Mouse (Mus musculus) neural tube, embryonic 14.5 days (tissue): ENCODE measurements around the gene Gm28308. TPM values are rescaled to one million over a fixed set of nuclear protein-coding genes. Genes with fewer than 3 reads are reported as not detected.
A peak's percentile ranks its signal among the peaks of the same experiment; 100 is the strongest.

Experiments
- ATAC-seq: fragments of 200-750 bp; cut with Nextera tagmentation; 2 replicates; pipeline ENCODE4 v1.8.0; 2017; ENCODE audit warnings: low read depth, mild to moderate bottlenecking, moderate TSS enrichment, moderate library complexity
- H3K27ac ChIP-seq: fragments of 300-500 bp; sonication (generic); 2 replicates; pipeline ENCODE4 v1.5.1; 2014; ENCODE audit warnings: low read depth, mild to moderate bottlenecking, control low read depth, low read length, moderate library complexity, mixed read lengths
- H3K27me3 ChIP-seq: fragments of 300-500 bp; sonication (generic); 2 replicates; pipeline ENCODE4 v1.6.1; 2014; ENCODE audit warnings: low read length; ENCODE audit not compliant: control insufficient read depth, insufficient read depth
- H3K36me3 ChIP-seq: fragments of 300-500 bp; sonication (generic); 2 replicates; pipeline ENCODE4 v1.6.1; 2014; ENCODE audit warnings: low read length, mixed read lengths; ENCODE audit not compliant: control insufficient read depth, insufficient read depth
- H3K4me1 ChIP-seq: fragments of 300-500 bp; sonication (generic); 2 replicates; pipeline ENCODE4 v1.6.1; 2014; ENCODE audit warnings: low read length; ENCODE audit not compliant: control insufficient read depth, insufficient read depth
- H3K4me2 ChIP-seq: fragments of 300-500 bp; sonication (generic); 2 replicates; pipeline ENCODE4 v1.6.1; 2014; ENCODE audit warnings: mild to moderate bottlenecking, low read depth, low read length, control low read depth
- H3K4me3 ChIP-seq: fragments of 300-500 bp; sonication (generic); 2 replicates; pipeline ENCODE4 v1.5.1; 2014; ENCODE audit warnings: low read depth, low read length, control low read depth, mixed read lengths
- H3K9ac ChIP-seq: fragments of 300-500 bp; sonication (generic); replicated peaks from 2 replicates; pipeline ENCODE4 v1.6.1; 2014; ENCODE audit warnings: low read depth, mild to moderate bottlenecking, control low read depth, low read length, mixed read lengths
- H3K9me3 ChIP-seq: fragments of 300-500 bp; sonication (generic); 2 replicates; pipeline ENCODE4 v1.6.1; 2016; ENCODE audit warnings: low read length; ENCODE audit not compliant: control insufficient read depth
- WGBS: fragments of 180-500 bp; shearing (Covaris S2); extraction: QIAGEN DNeasy Blood & Tissue Kit; methylation state at CpG from one replicate; pipeline ENCODE4 v1.1.7; 2014; 5-methylcytosine and 5-hydroxymethylcytosine counted together
- polyA plus RNA-seq: library from polyadenylated mRNA; unstranded; fragments of >200 nt; fragmentation: Nextera tagmentation; extraction: Ambion mirVana; gene quantifications from 2 replicates; pipeline ENCODE4 v1.2.1, GENCODE M21; 2014

The Gm28308 gene
- polyA plus RNA-seq, 1 experiment from 2014 or later, result 4.2 TPM

- WGBS, result under 1% methylated on average over 59 of the region's 59 CpGs
- peaks cover 47% of the 10 kb centered on the region for H3K27me3 ChIP-seq
- peak overlapping the region; percentile 23; the same call in 1 of the 2 replicates for H3K4me2 ChIP-seq
- H3K9ac ChIP-seq, result no peak overlapping the region
- ATAC-seq, result 0 out of 2 replicates have a peak, but pooled peaks have one; percentile 40
- H3K4me1 ChIP-seq, result no peaks in the 10 kb centered on the region
- peak overlapping the region; percentile 9; the same call in 1 of the 2 replicates for H3K4me3 ChIP-seq
- peak overlapping the region; percentile 67; the same call in 1 of the 2 replicates for H3K27ac ChIP-seq
- H3K36me3 ChIP-seq, result no peaks in the 10 kb centered on the region
- no peaks in the 10 kb centered on the region for H3K9me3 ChIP-seq
Observed at GRCm38 (mm10) chr6:52253511-52254500, 40.7 kb upstream of the Gm28308 start.

- Histone ChIP-seq H3K36me3 (no peaks in the 10 kb centered on the region), H3K27me3 (peaks cover 41% of the 10 kb centered on the region), H3K4me1 (no peaks in the 10 kb centered on the region), H3K4me3 (peak overlapping the region; percentile 9; the same call in 1 of the 2 replicates), H3K9me3 (no peaks in the 10 kb centered on the region), H3K4me2 (peak overlapping the region; percentile 23; the same call in 1 of the 2 replicates), H3K27ac (peak overlapping the region; percentile 67; the same call in 1 of the 2 replicates), H3K9ac (no peak overlapping the region)
- 1% methylated on average over 35 of the region's 35 CpGs for WGBS
- ATAC-seq, result 0 out of 2 replicates have a peak, but pooled peaks have one; percentile 29
Observed at GRCm38 (mm10) chr6:52252775-52253376, 39.7 kb upstream of the Gm28308 start.

GRCm38 (mm10) chr6:52252016-52252774 is 39.1 kb upstream of the Gm28308 start:
- H3K27ac ChIP-seq, result no peak overlapping the region
- peaks cover 37% of the 10 kb centered on the region for H3K27me3 ChIP-seq
- H3K4me2 ChIP-seq, result peak overlapping the region; percentile 23; the same call in 1 of the 2 replicates
- no peaks in the 10 kb centered on the region for H3K9me3 ChIP-seq
- no peak for ATAC-seq
- H3K4me3 ChIP-seq, result no peak overlapping the region; the same call in 1 of the 2 replicates
- no peaks in the 10 kb centered on the region for H3K36me3 ChIP-seq
- no peaks in the 10 kb centered on the region for H3K4me1 ChIP-seq
- WGBS, result 5% methylated on average over 24 of the region's 24 CpGs
- H3K9ac ChIP-seq, result no peak overlapping the region

- no peaks in the 10 kb centered on the region for H3K4me1 ChIP-seq
- no peak overlapping the region for H3K27ac ChIP-seq
- no peaks in the 10 kb centered on the region for H3K9me3 ChIP-seq
- no peak overlapping the region; the same call in 1 of the 2 replicates for H3K4me2 ChIP-seq
- H3K27me3 ChIP-seq, result peaks cover 35% of the 10 kb centered on the region
- no peak for ATAC-seq
- no peak overlapping the region for H3K9ac ChIP-seq
- H3K36me3 ChIP-seq, result no peaks in the 10 kb centered on the region
- 7% methylated on average over 7 of the region's 7 CpGs for WGBS
- no peak overlapping the region for H3K4me3 ChIP-seq
Observed at GRCm38 (mm10) chr6:52251177-52251879, 38.2 kb upstream of the Gm28308 start.

GRCm38 (mm10) chr6:52249826-52250225 is 36.7 kb upstream of the Gm28308 start:
- ATAC-seq, result no peak
- Histone ChIP-seq H3K27me3 (peaks cover 34% of the 10 kb centered on the region), H3K4me2 (peak overlapping the region; percentile 36), H3K4me1 (no peaks in the 10 kb centered on the region), H3K27ac (peak overlapping the region; percentile 12; the same call in 1 of the 2 replicates), H3K9ac (no peak overlapping the region), H3K9me3 (no peaks in the 10 kb centered on the region), H3K36me3 (no peaks in the 10 kb centered on the region), H3K4me3 (peak overlapping the region; percentile 7; the same call in 1 of the 2 replicates)
- WGBS, result 6% methylated on average over 4 of the region's 4 CpGs

GRCm38 (mm10) chr6:52249415-52249738 is 36.2 kb upstream of the Gm28308 start:
- peak overlapping the region; percentile 36 for H3K4me2 ChIP-seq
- H3K4me3 ChIP-seq, result peak overlapping the region; percentile 7; the same call in 1 of the 2 replicates
- H3K27me3 ChIP-seq, result peaks cover 33% of the 10 kb centered on the region
- 3% methylated on average over 16 of the region's 16 CpGs for WGBS
- H3K27ac ChIP-seq, result peak overlapping the region; percentile 12; the same call in 1 of the 2 replicates
- no peak overlapping the region for H3K9ac ChIP-seq
- no peaks in the 10 kb centered on the region for H3K9me3 ChIP-seq
- ATAC-seq, result no peak
- no peaks in the 10 kb centered on the region for H3K4me1 ChIP-seq
- no peaks in the 10 kb centered on the region for H3K36me3 ChIP-seq

GRCm38 (mm10) chr6:52248638-52249414 is 35.7 kb upstream of the Gm28308 start:
- peak overlapping the region; percentile 64; the same call in 1 of the 2 replicates for H3K27ac ChIP-seq

More at GRCm38 (mm10) chr6:52248638-52249414, 35.7 kb upstream of the Gm28308 start:
- peak overlapping the region; percentile 36 for H3K4me2 ChIP-seq
- WGBS, result 3% methylated on average over 27 of the region's 27 CpGs
- H3K4me3 ChIP-seq, result peak overlapping the region; percentile 22; the same call in 1 of the 2 replicates
- no peaks in the 10 kb centered on the region for H3K4me1 ChIP-seq
- H3K9ac ChIP-seq, result no peak overlapping the region
- H3K27me3 ChIP-seq, result peaks cover 31% of the 10 kb centered on the region
- no peaks in the 10 kb centered on the region for H3K9me3 ChIP-seq
- H3K36me3 ChIP-seq, result no peaks in the 10 kb centered on the region
- ATAC-seq, result peak; percentile 5; the same call in 1 of the 2 replicates
